26 mouse cellular contexts compared by ENCODE assay signal in the genomic region with DNA sequence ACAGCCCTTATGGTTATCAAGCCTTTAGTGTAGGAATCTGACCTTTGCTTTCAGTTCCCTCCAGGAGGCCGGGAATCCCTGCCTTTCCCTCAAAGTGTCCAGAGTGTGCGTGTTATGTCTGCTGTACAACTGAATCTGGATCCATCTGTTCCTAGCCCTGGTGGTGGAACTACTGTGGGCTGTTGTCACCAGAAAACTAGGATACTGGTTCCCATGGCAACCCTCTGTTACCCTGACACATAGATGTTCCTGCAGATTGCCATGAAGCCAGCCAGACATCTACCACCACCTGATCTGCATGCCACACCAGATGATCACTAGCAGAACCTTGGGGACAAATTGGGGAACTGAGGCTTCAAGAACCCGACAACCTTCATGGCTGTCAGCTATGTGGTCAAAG. TPM values are rescaled to one million over a fixed set of nuclear protein-coding genes. Genes with fewer than 3 reads are reported as not detected.
DNase-seq lines count a peak whose midpoint lies in the region; ATAC-seq and TF ChIP-seq lines count a peak whose summit lies in the region.
"Had no signal": no experiment of that assay in that cellular context is flagged by ENCODE, and none has a peak within 500 bp of the region (broad histone marks: within the 10 kb centered on the region; RNA-seq: fewer than 3 reads in every experiment).

No protein-coding gene starts in this region.

- peaks cover 6% of the 10 kb centered on the region; the same call in 1 of the 2 replicates for H3K4me1 ChIP-seq in forebrain, postnatal 0 days (ENCODE audit: insufficient read depth)
- H3K4me1 ChIP-seq in forebrain, embryonic 15.5 days, result peaks cover 14% of the 10 kb centered on the region

- 70% methylated on average over 3 of the region's 3 CpGs for WGBS in forebrain, postnatal 0 days
- WGBS in forebrain, embryonic 15.5 days, result 73% methylated on average over 3 of the region's 3 CpGs

- H3K4me2 ChIP-seq in forebrain, postnatal 0 days (ENCODE audit: low read depth), result no peak overlapping the region
- H3K4me2 ChIP-seq in forebrain, embryonic 15.5 days (replicated peaks), result no peak overlapping the region
- H3K4me2 ChIP-seq: heart, embryonic 15.5 days; hindbrain, embryonic 13.5 days; liver, embryonic 15.5 days; midbrain, embryonic 13.5 days; neural tube, embryonic 12.5 days had no signal

- DNase-seq in forebrain, postnatal 0 days, result peak; percentile 45
- peak; percentile 71 to 94 for DNase-seq in left cerebral cortex, postnatal 14 days (ENCODE audit: low spot score in 2 of 2)
- DNase-seq in left cerebral cortex, postnatal 4 days, result no peak
- peak; percentile 67 to 70 for DNase-seq in right cerebral cortex, adult 2 months (ENCODE audit: low spot score in 2 of 2)
- DNase-seq in right cerebral cortex, postnatal 4 days, result no peak
- peak; percentile 89 for DNase-seq in telencephalon, adult 2 months (ENCODE audit: low read depth, low spot score)
- DNase-seq: adrenal gland, adult 8-10 months; cerebellum, adult 18-20 months; cerebellum, postnatal 14 days; gastrocnemius, postnatal 36 days; heart, postnatal 36 days; kidney, adult 11 months; liver; lung, postnatal 10 days had no signal

- H3K27me3 ChIP-seq in forebrain, postnatal 0 days (ENCODE audit: insufficient read depth, low read length), result no peaks in the 10 kb centered on the region; the same call in 1 of the 2 replicates
- H3K27me3 ChIP-seq in forebrain, embryonic 15.5 days, result peaks cover 34% of the 10 kb centered on the region

- ATAC-seq in forebrain, postnatal 0 days, result peak; percentile 50
- ATAC-seq in forebrain, embryonic 15.5 days (replicated peaks), result no peak
- ATAC-seq in erythroblast, adult 5-6 weeks (replicated peaks; ENCODE audit: low FRiP score, poor library complexity, severe bottlenecking), result no peak
- ATAC-seq: activated CD4-positive, CD25-positive, alpha-beta regulatory T cell, adult 4 months; midbrain, embryonic 13.5 days had no signal

- no peak overlapping the region for H3K27ac ChIP-seq in forebrain, postnatal 0 days (ENCODE audit: low read depth, low read length)
- H3K27ac ChIP-seq in forebrain, embryonic 15.5 days (replicated peaks), result no peak overlapping the region
- H3K27ac ChIP-seq: heart, embryonic 15.5 days; hindbrain, embryonic 13.5 days; limb, embryonic 10.5 days; liver, embryonic 15.5 days; midbrain, embryonic 13.5 days; neural tube, embryonic 12.5 days; stomach, postnatal 0 days had no signal

- no peak for TF ChIP-seq CTCF in forebrain, postnatal 0 days (IDR thresholded peaks at IDR 0.05; ENCODE audit: low read depth)

- no peak overlapping the region for H3K4me3 ChIP-seq in forebrain, postnatal 0 days (ENCODE audit: low read depth, low read length)
- no peak overlapping the region for H3K4me3 ChIP-seq in forebrain, embryonic 15.5 days
- H3K4me3 ChIP-seq: heart, embryonic 15.5 days; hindbrain, embryonic 13.5 days; limb, embryonic 10.5 days; liver, embryonic 15.5 days; megakaryocyte, embryonic 14.5 days; midbrain, embryonic 13.5 days; neural tube, embryonic 12.5 days had no signal

- no peak overlapping the region for H3K9ac ChIP-seq in forebrain, postnatal 0 days
- H3K9ac ChIP-seq in forebrain, embryonic 15.5 days (replicated peaks), result no peak overlapping the region
- H3K9ac ChIP-seq: heart, embryonic 15.5 days; hindbrain, embryonic 13.5 days; liver, embryonic 15.5 days; midbrain, embryonic 13.5 days; neural tube, embryonic 12.5 days had no signal

- intact Hi-C loops in left cerebral cortex, postnatal 14 days (cut with DNase I), result no loop called here
- intact Hi-C loops in left cerebral cortex, postnatal 4 days (cut with DNase I), result no loop called here

- H3K9me3 ChIP-seq in forebrain, postnatal 0 days (ENCODE audit: low read length), result no peaks in the 10 kb centered on the region
- H3K9me3 ChIP-seq in forebrain, embryonic 15.5 days, result no peaks in the 10 kb centered on the region
- H3K9me3 ChIP-seq: heart, embryonic 15.5 days; hindbrain, embryonic 13.5 days; limb, embryonic 10.5 days; liver, embryonic 15.5 days; megakaryocyte, embryonic 14.5 days; midbrain, embryonic 13.5 days; neural tube, embryonic 12.5 days had no signal

- peaks cover 15% of the 10 kb centered on the region; the same call in 1 of the 2 replicates for H3K36me3 ChIP-seq in forebrain, postnatal 0 days (ENCODE audit: insufficient read depth)
- H3K36me3 ChIP-seq in forebrain, embryonic 15.5 days, result no peaks in the 10 kb centered on the region
- H3K36me3 ChIP-seq: heart, embryonic 15.5 days; limb, embryonic 10.5 days; liver, embryonic 15.5 days; neural tube, embryonic 12.5 days had no signal

RNA-seq across cellular contexts. Expression of a gene that starts 5.1 kb away (rescaled TPM):
- 29.9 and 34.8 TPM in 2 replicates for total RNA-seq in forebrain, postnatal 0 days (2014; rRNA removed)
- polyA plus RNA-seq in forebrain, postnatal 0 days (2015; fragmentation: Nextera tagmentation; extraction: Ambion mirVana), result 30.8 and 35.3 TPM in 2 replicates
- 19.3 and 21.4 TPM in 2 replicates for polyA plus RNA-seq in forebrain, embryonic 15.5 days (2015; fragmentation: Nextera tagmentation; extraction: Ambion mirVana)
- 10 to 100 TPM; 37.2 to 37.9 TPM for total RNA-seq in left cerebral cortex, postnatal 14 days (2021)
- total RNA-seq in left cerebral cortex, postnatal 4 days (2021), result 10 to 100 TPM; 26.3 to 28.7 TPM
- total RNA-seq in erythroblast, adult 5-6 weeks (2015; ENCODE audit: low replicate concordance), result 0.38 and 1.7 TPM in 2 replicates
- total RNA-seq in erythroblast, adult 5-6 weeks (2017; ENCODE audit: low replicate concordance), result 1.8 and 2.8 TPM in 2 replicates

RNA-seq across cellular contexts. Expression of a gene that starts 5.2 kb away (rescaled TPM):
- total RNA-seq in forebrain, postnatal 0 days (2014; rRNA removed), result 96.0 and 115 TPM in 2 replicates
- 147 and 150 TPM in 2 replicates for polyA plus RNA-seq in forebrain, postnatal 0 days (2015; fragmentation: Nextera tagmentation; extraction: Ambion mirVana)
- 70.2 and 75.0 TPM in 2 replicates for polyA plus RNA-seq in forebrain, embryonic 15.5 days (2015; fragmentation: Nextera tagmentation; extraction: Ambion mirVana)
- total RNA-seq in left cerebral cortex, postnatal 14 days (2021), result 100 to 1,000 TPM; 217 to 225 TPM
- 10 to 100 TPM; 65.7 to 80.3 TPM for total RNA-seq in left cerebral cortex, postnatal 4 days (2021)
- not detected in 2 replicates for total RNA-seq in erythroblast, adult 5-6 weeks (2015; ENCODE audit: low replicate concordance)
- total RNA-seq in erythroblast, adult 5-6 weeks (2017; ENCODE audit: low replicate concordance), result not detected in 2 replicates
- total RNA-seq: gastrocnemius, postnatal 36 days; heart, adult 8-10 months; heart, postnatal 36 days had no signal
- polyA plus RNA-seq: liver, embryonic 15.5 days had no signal

RNA-seq across cellular contexts. Expression of a gene that starts 11.1 kb away (rescaled TPM):
- 6.5 and 20.9 TPM in 2 replicates for total RNA-seq in forebrain, postnatal 0 days (2014; rRNA removed)
- 24.6 and 34.5 TPM in 2 replicates for polyA plus RNA-seq in forebrain, postnatal 0 days (2015; fragmentation: Nextera tagmentation; extraction: Ambion mirVana)
- polyA plus RNA-seq in forebrain, embryonic 15.5 days (2015; fragmentation: Nextera tagmentation; extraction: Ambion mirVana), result 4.3 and 5.3 TPM in 2 replicates
- 1 to 10 TPM; 5.8 to 7.5 TPM for total RNA-seq in left cerebral cortex, postnatal 14 days (2021)
- total RNA-seq in left cerebral cortex, postnatal 4 days (2021), result 10 to 100 TPM; 22.3 to 32.3 TPM
- total RNA-seq in erythroblast, adult 5-6 weeks (2015; ENCODE audit: low replicate concordance), result 3.7 TPM in 1 of 2 replicates, not detected in the other
- 2.5 TPM in 1 of 2 replicates, not detected in the other for total RNA-seq in erythroblast, adult 5-6 weeks (2017; ENCODE audit: low replicate concordance)
- polyA plus RNA-seq: activated CD4-positive, CD25-positive, alpha-beta regulatory T cell, adult 4 months had no signal

RNA-seq across cellular contexts. Expression of a gene that starts 24.6 kb away (rescaled TPM):
- total RNA-seq in forebrain, postnatal 0 days (2014; rRNA removed), result 130 and 148 TPM in 2 replicates
- polyA plus RNA-seq in forebrain, postnatal 0 days (2015; fragmentation: Nextera tagmentation; extraction: Ambion mirVana), result 200 and 247 TPM in 2 replicates
- polyA plus RNA-seq in forebrain, embryonic 15.5 days (2015; fragmentation: Nextera tagmentation; extraction: Ambion mirVana), result 164 and 176 TPM in 2 replicates
- total RNA-seq in left cerebral cortex, postnatal 14 days (2021), result 10 to 100 TPM; 96.6 to 99.7 TPM
- total RNA-seq in left cerebral cortex, postnatal 4 days (2021), result 100 to 1,000 TPM; 109 to 116 TPM
- total RNA-seq in erythroblast, adult 5-6 weeks (2015; ENCODE audit: low replicate concordance), result 2.9 and 14.0 TPM in 2 replicates
- 5.2 and 9.5 TPM in 2 replicates for total RNA-seq in erythroblast, adult 5-6 weeks (2017; ENCODE audit: low replicate concordance)

RNA-seq across cellular contexts. Expression of a gene that starts 28.7 kb away (rescaled TPM):
- 459 and 595 TPM in 2 replicates for total RNA-seq in forebrain, postnatal 0 days (2014; rRNA removed)
- polyA plus RNA-seq in forebrain, postnatal 0 days (2015; fragmentation: Nextera tagmentation; extraction: Ambion mirVana), result 808 and 1,035 TPM in 2 replicates
- polyA plus RNA-seq in forebrain, embryonic 15.5 days (2015; fragmentation: Nextera tagmentation; extraction: Ambion mirVana), result 724 and 839 TPM in 2 replicates
- total RNA-seq in left cerebral cortex, postnatal 14 days (2021), result 1,000 to 10,000 TPM in 1 of 2 experiments, 100 to 1,000 TPM in 1; 967 to 1,028 TPM
- total RNA-seq in left cerebral cortex, postnatal 4 days (2021), result 1,000 to 10,000 TPM; 1,115 to 1,131 TPM
- 653 and 914 TPM in 2 replicates for total RNA-seq in erythroblast, adult 5-6 weeks (2015; ENCODE audit: low replicate concordance)
- total RNA-seq in erythroblast, adult 5-6 weeks (2017; ENCODE audit: low replicate concordance), result 249 and 1,009 TPM in 2 replicates

Comparison
In these comparisons a context has a peak if more than half of its experiments do, and no peak if none do; other contexts are left out.
1. DNase-seq: peak in forebrain, postnatal 0 days (single experiment), left cerebral cortex, postnatal 14 days (2 of 2), right cerebral cortex, adult 2 months (2 of 2) and telencephalon, adult 2 months (single experiment); none in left cerebral cortex, postnatal 4 days (single experiment) and right cerebral cortex, postnatal 4 days (single experiment).
2. RNA of a gene that starts 5.2 kb away (total RNA-seq): 217 to 225 TPM in left cerebral cortex, postnatal 14 days, 96.0 to 115 TPM in forebrain, postnatal 0 days and 65.7 to 80.3 TPM in left cerebral cortex, postnatal 4 days; not detected in erythroblast, adult 5-6 weeks; every median in the first group is over 10 times any median in the second.